Mouse (Mus musculus): Measurements from ENCODE around the gene Wfs1.
"Not testable (repeated sequence)": the region's sequence is repeated elsewhere in the genome, so short reads cannot be mapped to it uniquely, and the experiment has no call there.

Wfs1 gene

GRCm38 (mm10) chr5:36988781-36989624 lies at the start of gene Wfs1:
Wfs1 (minus strand) TSS chr5:36989205.
- DNase-seq (ENCODE audit: inconsistent ontology term): peak; percentile 98

GRCm38 (mm10) chr5:37036884-37037283 lies 47.9 kb upstream of the Wfs1 start:
- DNase-seq (ENCODE audit: inconsistent ontology term): no peak

- no peak for DNase-seq (ENCODE audit: inconsistent ontology term)
Observed at GRCm38 (mm10) chr5:37035896-37036295, 46.9 kb upstream of the Wfs1 start.

- peak; percentile 51 for DNase-seq (ENCODE audit: inconsistent ontology term)
Observed at GRCm38 (mm10) chr5:37035192-37035591, 46.2 kb upstream of the Wfs1 start.

- no peak for DNase-seq (ENCODE audit: inconsistent ontology term)
Observed at GRCm38 (mm10) chr5:37030753-37031152, 41.7 kb upstream of the Wfs1 start.

DNA sequence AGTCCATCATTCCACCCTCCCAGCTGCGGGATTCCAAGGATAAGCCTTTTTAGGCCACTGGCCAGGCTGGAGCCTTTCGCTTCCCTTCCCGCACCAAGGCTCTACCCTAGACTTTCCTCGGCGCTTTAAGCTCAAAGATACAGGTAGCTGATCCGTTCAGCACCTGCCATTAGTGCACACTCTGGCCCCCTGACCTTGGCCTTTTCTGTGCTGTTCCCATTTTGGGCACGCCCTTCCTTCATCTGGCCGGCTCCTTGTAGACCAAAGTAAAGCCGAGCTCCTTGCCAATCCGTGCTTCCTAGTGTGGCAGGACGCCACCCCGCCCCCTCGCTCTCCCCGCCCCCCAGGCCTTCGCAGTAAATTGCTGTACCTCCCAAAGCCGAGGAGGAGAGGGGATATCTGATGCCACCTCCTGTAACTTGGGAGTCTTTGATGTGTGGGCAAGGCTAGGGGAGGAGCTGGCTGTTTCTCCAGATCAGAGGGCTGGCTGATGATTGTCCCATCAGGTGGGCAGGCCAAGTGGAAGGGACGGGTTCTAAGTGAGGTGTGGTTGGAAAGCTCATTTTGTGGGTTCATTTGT lies 40.4 kb upstream of the Wfs1 start:
- DNase-seq (ENCODE audit: inconsistent ontology term): no peak

DNA sequence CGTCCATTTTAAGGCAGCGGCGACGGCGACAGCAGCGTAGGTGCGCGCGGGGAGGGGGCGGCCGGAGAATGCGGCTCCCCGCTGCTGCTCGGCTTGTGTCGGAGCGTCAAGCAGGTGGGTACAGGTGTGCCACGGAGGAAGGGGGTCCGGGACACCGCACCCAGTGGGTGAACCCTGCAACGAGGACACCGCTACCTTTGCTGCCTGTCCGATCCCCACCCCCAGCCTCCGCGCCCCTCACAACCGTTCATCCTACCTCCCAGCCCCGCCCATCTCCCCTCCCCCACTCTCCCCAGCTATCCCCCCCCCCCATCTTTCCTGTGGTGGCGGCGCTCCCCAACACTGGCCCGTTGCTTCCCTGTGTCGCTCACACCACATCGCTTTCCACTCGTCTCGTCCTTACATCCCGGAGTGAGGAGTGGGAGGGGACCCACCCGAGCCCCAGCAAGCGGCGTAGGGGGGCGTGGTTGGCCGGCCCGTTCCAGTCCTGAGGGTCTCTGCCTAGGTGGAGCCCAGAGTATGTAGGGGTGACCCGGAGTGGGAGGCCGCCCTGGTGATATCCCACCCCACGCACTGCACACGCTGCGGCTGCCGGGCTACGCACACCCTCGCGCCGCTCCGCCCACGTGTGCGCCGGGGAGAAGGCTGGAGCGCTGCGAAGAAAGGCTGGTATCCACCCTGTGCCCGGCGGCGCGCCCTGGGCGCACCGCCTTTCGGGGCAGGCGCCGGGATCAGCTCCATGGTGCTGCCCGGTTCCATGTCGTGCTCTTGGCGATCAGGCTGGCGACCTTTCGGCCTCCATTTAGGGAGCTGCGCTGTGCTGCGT lies 39.7 kb upstream of the Wfs1 start:
- DNase-seq (ENCODE audit: inconsistent ontology term): peak; percentile 63

- DNase-seq (ENCODE audit: inconsistent ontology term): peak; percentile 89
Observed at GRCm38 (mm10) chr5:37028104-37028485, 39.1 kb upstream of the Wfs1 start.

GRCm38 (mm10) chr5:37027701-37028100 lies 38.7 kb upstream of the Wfs1 start:
- no peak for DNase-seq (ENCODE audit: inconsistent ontology term)

DNA sequence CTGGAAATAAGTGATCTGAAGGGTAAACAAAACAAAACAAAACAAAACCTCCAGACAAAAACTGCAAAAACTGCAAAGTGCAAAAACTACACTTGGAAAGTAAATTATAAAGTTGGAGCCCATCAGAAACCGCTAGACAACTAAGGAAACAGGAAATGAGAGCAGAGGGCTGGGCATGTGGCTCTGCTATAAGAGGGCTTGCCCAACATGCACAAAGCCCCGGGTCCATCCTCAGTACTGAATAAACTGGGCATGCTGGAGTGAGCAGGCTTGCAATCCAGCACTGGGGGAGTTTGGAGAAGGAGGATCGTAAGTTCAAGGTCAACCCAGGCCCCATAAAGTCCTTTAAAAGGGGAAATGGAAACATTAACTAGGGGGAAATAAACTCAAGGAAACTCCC lies 28.2 kb upstream of the Wfs1 start:
- no peak for DNase-seq (ENCODE audit: inconsistent ontology term)

DNA sequence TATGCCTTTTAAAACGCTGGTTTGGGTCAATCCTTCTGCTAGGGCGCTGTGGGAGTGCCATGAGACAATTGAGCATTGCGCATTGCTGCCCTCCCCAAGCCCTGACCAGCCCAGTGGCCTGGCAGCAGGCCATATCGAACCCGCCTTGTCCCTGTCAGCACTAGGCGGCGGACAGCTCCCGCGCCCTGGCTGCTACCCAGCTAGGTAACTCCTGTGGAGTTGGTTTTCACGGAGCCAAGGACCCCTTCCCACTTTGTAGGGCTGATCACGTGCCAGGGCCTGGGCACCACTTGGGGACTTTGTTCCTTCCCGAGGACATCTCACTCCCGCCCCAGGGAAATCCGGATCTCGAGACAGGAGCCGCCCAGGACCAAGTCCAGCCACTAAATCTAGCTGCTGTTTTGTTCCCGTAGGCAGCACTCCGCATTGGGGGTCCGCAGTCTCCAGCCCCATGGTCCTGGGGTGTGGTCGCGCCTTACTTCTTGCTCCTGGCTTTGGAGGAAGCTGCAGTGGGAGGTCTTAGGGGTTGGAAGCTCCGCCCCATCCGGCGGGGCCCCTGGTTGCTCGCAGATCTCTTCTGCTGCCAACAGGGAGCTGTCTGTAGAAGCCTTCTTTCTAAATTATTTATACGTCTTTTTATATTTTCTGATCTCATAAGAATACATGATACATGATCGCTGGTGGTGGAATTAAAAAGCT lies 26.8 kb upstream of the Wfs1 start:
- peak; percentile 23 for DNase-seq (ENCODE audit: inconsistent ontology term)

DNA sequence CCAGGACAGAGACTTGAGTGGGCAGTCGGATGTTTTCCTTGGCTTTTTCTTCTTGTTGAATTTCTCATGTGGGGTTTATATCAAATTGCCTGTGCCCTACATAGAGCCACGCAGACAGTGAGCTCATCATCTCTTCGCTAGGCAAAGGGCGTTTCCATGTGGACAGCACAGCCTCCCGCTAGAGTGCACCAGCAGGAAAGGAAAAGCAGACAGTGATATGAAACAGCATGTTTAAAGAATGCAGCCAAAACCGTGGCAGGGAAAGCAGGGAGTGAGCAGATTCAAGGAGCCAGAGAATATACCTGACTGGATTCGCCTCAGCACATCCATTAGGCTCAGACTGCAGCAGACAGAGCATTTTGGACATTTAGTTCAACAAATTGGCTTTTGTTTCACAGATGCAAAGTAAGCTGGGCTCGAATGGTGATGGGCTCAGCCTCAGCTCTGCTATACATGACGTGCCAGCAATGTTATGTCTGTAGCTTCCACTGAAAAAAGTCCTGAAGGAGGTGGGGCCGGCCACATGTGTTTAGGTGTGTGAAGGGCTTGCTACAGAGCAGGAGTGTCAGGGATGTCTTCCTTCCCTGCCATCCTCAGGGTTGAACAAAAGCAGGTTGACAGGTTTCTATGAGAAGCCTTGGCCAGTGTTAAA lies 21.8 kb upstream of the Wfs1 start:
- no peak for DNase-seq (ENCODE audit: inconsistent ontology term)

GRCm38 (mm10) chr5:37009761-37010160 lies 20.8 kb upstream of the Wfs1 start:
- DNase-seq (ENCODE audit: inconsistent ontology term): not testable (repeated sequence)

- DNase-seq (ENCODE audit: inconsistent ontology term): peak; percentile 43
Observed at GRCm38 (mm10) chr5:37002001-37002400, 13.0 kb upstream of the Wfs1 start.

DNA sequence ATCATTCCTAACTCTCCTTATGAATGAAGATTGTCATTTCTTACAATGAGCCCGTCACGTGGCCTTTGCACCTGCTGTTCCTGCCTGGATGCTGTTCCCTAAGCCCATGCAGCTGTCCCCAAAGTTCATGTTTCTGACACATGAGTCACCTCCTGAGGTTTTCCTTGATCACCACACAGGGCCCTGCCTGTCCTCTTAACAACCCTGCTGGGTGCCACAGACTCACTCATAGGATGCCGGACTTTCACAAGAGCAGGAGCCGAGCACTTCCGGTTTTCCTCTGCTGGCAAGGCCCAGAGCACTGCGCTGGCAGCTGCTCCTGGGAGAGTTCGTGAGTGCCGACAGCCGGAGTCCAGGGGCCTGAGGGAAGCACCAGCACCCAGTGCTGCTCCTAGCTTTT lies 12.0 kb upstream of the Wfs1 start:
- no peak for DNase-seq (ENCODE audit: inconsistent ontology term)

GRCm38 (mm10) chr5:36997996-36998395 lies 9.0 kb upstream of the Wfs1 start:
- no peak for DNase-seq (ENCODE audit: inconsistent ontology term)

- no peak for DNase-seq (ENCODE audit: inconsistent ontology term)
Observed at GRCm38 (mm10) chr5:36996410-36996809, 7.4 kb upstream of the Wfs1 start.

GRCm38 (mm10) chr5:36990631-36991350 lies 1.8 kb upstream of the Wfs1 start:
- no peak for DNase-seq (ENCODE audit: inconsistent ontology term)

GRCm38 (mm10) chr5:36990196-36990595 lies 1.2 kb upstream of the Wfs1 start:
- DNase-seq (ENCODE audit: inconsistent ontology term): no peak

GRCm38 (mm10) chr5:36989625-36989977 lies 596 bp upstream of the Wfs1 start:
- DNase-seq (ENCODE audit: inconsistent ontology term): no peak
